Mouse (Mus musculus): ENCODE measurements at regions not wholly inside any gene's neighbourhood (a gene's known extent, or its start where the extent isn't known, plus 50 kb on each side); places are given as distances from the start of the nearest gene placed in this dataset.

DNA sequence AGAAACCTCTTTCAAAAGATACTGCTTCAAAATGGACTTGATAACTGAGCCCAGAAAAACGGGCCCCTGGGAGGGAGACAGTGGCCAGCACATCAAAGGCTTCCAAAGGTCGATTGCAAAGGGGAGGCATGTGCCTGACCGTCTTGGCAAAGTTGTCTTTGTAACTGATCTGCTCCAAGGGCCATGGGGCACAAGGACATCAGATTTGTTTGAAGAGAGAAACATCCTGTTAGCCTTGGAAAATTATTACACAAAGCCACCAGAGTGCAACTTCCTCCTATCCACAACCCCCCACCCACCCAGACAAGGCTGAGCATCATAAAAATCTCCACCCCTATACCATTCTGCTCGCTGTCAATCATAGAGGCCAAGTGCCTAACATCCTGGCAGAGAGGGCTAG is 284.7 kb upstream of the Id2 start:
- no peak overlapping the region for H3K4me3 ChIP-seq (ENCODE audit: insufficient read depth, low read length)
- peaks cover 16% of the 10 kb centered on the region for H3K4me1 ChIP-seq (ENCODE audit: control insufficient read depth, insufficient read depth, low read length)
- H3K27ac ChIP-seq (ENCODE audit: insufficient read depth, low read depth, low read length): no peak overlapping the region
- TF ChIP-seq CTCF (IDR thresholded peaks at IDR 0.05; ENCODE audit: low read depth, low read length): no peak

DNA sequence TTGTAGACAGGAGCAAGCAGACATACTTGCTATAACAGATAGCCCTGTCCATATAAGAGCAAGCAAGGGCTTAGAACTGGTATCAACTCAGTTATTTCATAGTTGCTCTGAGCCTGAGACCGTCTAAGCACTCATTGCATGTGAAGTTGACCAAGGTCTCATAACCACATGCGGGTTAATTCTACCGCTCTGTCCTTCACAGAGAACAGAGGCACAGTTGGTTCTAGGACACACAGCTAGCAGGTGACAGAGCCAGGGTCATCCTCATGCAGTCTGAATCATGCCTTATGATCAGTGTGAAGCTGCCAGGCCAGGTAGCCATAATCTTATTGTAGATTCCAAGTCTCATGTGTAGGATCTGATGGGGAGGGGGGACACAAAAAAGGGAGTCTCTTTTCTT is 283.1 kb upstream of the Id2 start:
- TF ChIP-seq CTCF (IDR thresholded peaks at IDR 0.05; ENCODE audit: low read depth, low read length): no peak
- TF ChIP-seq POLR2A (IDR thresholded peaks at IDR 0.05; ENCODE audit: borderline replicate concordance, low read depth, low read length): no peak
- Histone ChIP-seq H3K4me1 (ENCODE audit: control insufficient read depth, insufficient read depth, low read length) (peaks cover 16% of the 10 kb centered on the region), H3K27ac (ENCODE audit: insufficient read depth, low read depth, low read length) (no peak overlapping the region), H3K4me3 (ENCODE audit: insufficient read depth, low read length) (no peak overlapping the region)

DNA sequence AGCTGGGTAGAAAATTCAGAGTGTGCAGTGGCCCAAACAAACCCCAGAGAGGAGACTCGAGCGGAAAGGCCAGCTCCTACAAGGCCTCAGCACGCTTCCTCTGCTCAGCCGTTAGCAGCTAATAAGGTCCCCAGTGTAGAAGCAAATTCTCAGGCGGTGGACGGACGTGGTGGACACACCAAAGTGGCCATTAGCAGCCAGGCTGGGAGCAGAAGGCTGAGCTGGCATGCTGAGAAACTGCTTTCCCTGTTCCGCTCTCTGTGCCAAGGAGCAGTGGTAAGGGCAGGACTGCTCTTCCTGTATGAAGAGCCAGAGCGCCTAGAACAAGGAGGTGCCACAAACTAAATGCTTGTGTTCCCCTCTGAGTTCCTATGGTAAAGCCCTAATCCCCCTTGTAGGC is 282.1 kb upstream of the Id2 start:
- Histone ChIP-seq H3K27ac (ENCODE audit: insufficient read depth, low read depth, low read length) (no peak overlapping the region), H3K4me1 (ENCODE audit: control insufficient read depth, insufficient read depth, low read length) (peaks cover 16% of the 10 kb centered on the region), H3K4me3 (ENCODE audit: insufficient read depth, low read length) (no peak overlapping the region)
- TF ChIP-seq POLR2A (IDR thresholded peaks at IDR 0.05; ENCODE audit: borderline replicate concordance, low read depth, low read length) (no peak), CTCF (IDR thresholded peaks at IDR 0.05; ENCODE audit: low read depth, low read length) (no peak)

- H3K4me3 ChIP-seq (ENCODE audit: insufficient read depth, low read length): no peak overlapping the region
- H3K27ac ChIP-seq (ENCODE audit: insufficient read depth, low read depth, low read length): no peak overlapping the region
- peaks cover 16% of the 10 kb centered on the region for H3K4me1 ChIP-seq (ENCODE audit: control insufficient read depth, insufficient read depth, low read length)
These were observed 281.2 kb upstream of the Id2 start for GRCm38 (mm10) chr12:25378036-25378645.

DNA sequence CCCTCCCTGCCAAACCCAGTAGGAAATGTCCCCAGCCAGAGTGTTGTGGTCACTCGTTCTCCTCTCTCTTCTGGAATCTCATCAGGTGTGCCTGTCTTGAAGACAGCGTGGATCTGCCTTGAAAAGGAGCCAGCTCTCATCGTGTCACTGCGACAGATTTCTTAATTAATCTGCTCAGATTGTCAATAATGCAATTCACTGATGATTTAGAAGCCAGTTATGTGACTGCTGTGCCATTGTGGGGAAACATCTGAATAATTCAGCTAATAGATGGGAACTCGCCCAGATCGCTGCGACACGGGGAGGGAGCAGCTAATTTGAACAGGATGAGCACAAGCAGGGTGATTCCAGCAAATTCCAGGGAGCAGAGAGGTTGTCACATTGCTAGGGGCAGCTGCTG is 279.5 kb upstream of the Id2 start:
- Histone ChIP-seq H3K27ac (ENCODE audit: insufficient read depth, low read depth, low read length) (no peak overlapping the region), H3K4me3 (ENCODE audit: insufficient read depth, low read length) (no peak overlapping the region), H3K4me1 (ENCODE audit: control insufficient read depth, insufficient read depth, low read length) (peaks cover 12% of the 10 kb centered on the region)
- TF ChIP-seq CTCF (IDR thresholded peaks at IDR 0.05; ENCODE audit: low read depth, low read length) (no peak), POLR2A (IDR thresholded peaks at IDR 0.05; ENCODE audit: borderline replicate concordance, low read depth, low read length) (no peak)

More at GRCm38 (mm10) chr12:25378036-25378645, 281.2 kb upstream of the Id2 start:
- TF ChIP-seq CTCF (IDR thresholded peaks at IDR 0.05; ENCODE audit: low read depth, low read length): no peak

DNA sequence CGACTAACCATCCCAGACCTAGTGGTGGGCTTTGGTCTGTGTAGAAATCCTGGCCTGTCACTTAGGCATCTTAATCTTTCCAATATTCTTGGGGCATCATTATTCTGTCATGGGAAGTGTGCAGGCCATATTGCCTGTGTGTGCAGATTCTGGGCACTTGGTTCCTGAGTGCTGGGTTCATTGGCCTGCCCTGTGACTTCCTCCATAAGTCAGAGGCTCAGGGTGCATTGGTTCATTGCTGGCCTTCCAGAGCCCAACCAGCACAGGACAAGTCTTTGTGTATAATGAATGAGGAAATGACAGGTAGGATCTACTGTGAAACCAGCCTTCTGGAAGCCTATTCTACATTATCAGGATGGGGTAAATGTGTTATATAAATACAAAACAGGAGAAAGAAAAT is 270.6 kb upstream of the Id2 start:
- TF ChIP-seq POLR2A (IDR thresholded peaks at IDR 0.05; ENCODE audit: borderline replicate concordance, low read depth, low read length): no peak
- no peak for TF ChIP-seq CTCF (IDR thresholded peaks at IDR 0.05; ENCODE audit: low read depth, low read length)
- Histone ChIP-seq H3K4me1 (ENCODE audit: control insufficient read depth, insufficient read depth, low read length) (no peaks in the 10 kb centered on the region), H3K27ac (ENCODE audit: insufficient read depth, low read depth, low read length) (no peak overlapping the region), H3K4me3 (ENCODE audit: insufficient read depth, low read length) (no peak overlapping the region)

DNA sequence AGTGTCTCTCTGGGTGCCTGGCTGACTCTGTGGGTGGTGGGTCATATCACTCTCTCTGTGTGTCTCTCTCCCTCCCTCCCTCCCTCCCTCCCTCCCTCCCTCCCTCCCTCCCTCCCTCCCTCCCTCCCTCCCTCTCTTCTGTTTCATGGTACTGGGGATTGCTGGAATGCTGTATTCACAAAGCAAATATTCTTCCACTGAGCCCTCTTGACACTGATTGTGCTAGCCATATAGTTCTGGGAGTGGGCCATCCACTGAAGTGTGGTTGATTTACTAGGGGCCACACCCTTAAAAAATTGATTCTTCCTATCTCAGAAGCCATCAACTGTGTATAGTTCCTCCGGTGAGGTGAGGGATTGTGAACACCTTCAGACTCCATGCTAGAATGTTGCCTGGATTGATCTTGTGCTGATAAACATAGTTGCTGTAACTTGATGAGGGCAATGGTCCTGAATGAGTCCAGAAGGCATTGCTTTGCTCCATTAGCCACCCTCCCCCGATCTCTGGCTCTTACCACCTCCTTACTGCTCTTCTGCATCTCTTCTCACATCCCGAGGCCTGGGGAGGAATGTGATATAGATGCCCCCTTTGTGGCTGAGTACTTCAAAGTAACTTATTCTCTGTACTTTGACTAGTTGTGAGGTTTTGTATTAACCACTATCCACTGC is 268.8 kb upstream of the Id2 start:
- Histone ChIP-seq H3K27ac (ENCODE audit: insufficient read depth, low read depth, low read length) (no peak overlapping the region), H3K4me3 (ENCODE audit: insufficient read depth, low read length) (no peak overlapping the region), H3K4me1 (ENCODE audit: control insufficient read depth, insufficient read depth, low read length) (no peaks in the 10 kb centered on the region)
- TF ChIP-seq CTCF (IDR thresholded peaks at IDR 0.05; ENCODE audit: low read depth, low read length) (no peak), POLR2A (IDR thresholded peaks at IDR 0.05; ENCODE audit: borderline replicate concordance, low read depth, low read length) (no peak)

GRCm38 (mm10) chr12:25364966-25365568 is 268.1 kb upstream of the Id2 start:
- Histone ChIP-seq H3K4me3 (ENCODE audit: insufficient read depth, low read length) (no peak overlapping the region), H3K4me1 (ENCODE audit: control insufficient read depth, insufficient read depth, low read length) (no peaks in the 10 kb centered on the region), H3K27ac (ENCODE audit: insufficient read depth, low read depth, low read length) (no peak overlapping the region)
- no peak for TF ChIP-seq CTCF (IDR thresholded peaks at IDR 0.05; ENCODE audit: low read depth, low read length)
- TF ChIP-seq POLR2A (IDR thresholded peaks at IDR 0.05; ENCODE audit: borderline replicate concordance, low read depth, low read length): no peak

GRCm38 (mm10) chr12:25363839-25364238 is 266.9 kb upstream of the Id2 start:
- no peaks in the 10 kb centered on the region for H3K4me1 ChIP-seq (ENCODE audit: control insufficient read depth, insufficient read depth, low read length)
- TF ChIP-seq CTCF (IDR thresholded peaks at IDR 0.05; ENCODE audit: low read depth, low read length) (no peak), POLR2A (IDR thresholded peaks at IDR 0.05; ENCODE audit: borderline replicate concordance, low read depth, low read length) (no peak)
- H3K4me3 ChIP-seq (ENCODE audit: insufficient read depth, low read length): no peak overlapping the region
- H3K27ac ChIP-seq (ENCODE audit: insufficient read depth, low read depth, low read length): no peak overlapping the region

GRCm38 (mm10) chr12:25363341-25363740 is 266.4 kb upstream of the Id2 start:
- no peak overlapping the region for H3K27ac ChIP-seq (ENCODE audit: insufficient read depth, low read depth, low read length)
- no peak overlapping the region for H3K4me3 ChIP-seq (ENCODE audit: insufficient read depth, low read length)
- H3K4me1 ChIP-seq (ENCODE audit: control insufficient read depth, insufficient read depth, low read length): no peaks in the 10 kb centered on the region
- TF ChIP-seq POLR2A (IDR thresholded peaks at IDR 0.05; ENCODE audit: borderline replicate concordance, low read depth, low read length): no peak
- TF ChIP-seq CTCF (IDR thresholded peaks at IDR 0.05; ENCODE audit: low read depth, low read length): no peak

All from bone marrow macrophage, adult 2 months (primary cell).